Mouse (Mus musculus) erythroblast, embryonic 14.5 days (primary cell): ENCODE measurements at regions not wholly inside any gene's neighbourhood (a gene's known extent, or its start where the extent isn't known, plus 50 kb on each side); places are given as distances from the start of the nearest gene placed in this dataset.

Experiments
- GATA1 ChIP-seq: IDR thresholded peaks from 2 replicates; pipeline ENCODE4 v1.6.1; 2012; ENCODE audit warnings: low read length, inconsistent platforms, mixed read lengths
- TAL1 ChIP-seq: IDR thresholded peaks from 3 replicates; pipeline ENCODE4 v1.6.1; 2012; ENCODE audit warnings: low read length, inconsistent platforms, mixed read lengths

GRCm38 (mm10) chr17:10147106-10147505 lies 172.5 kb downstream of the Qk start:
- TF ChIP-seq GATA1 (no peak), TAL1 (no peak)
